Mouse (Mus musculus) bone marrow, adult 2 months (tissue): Measurements from ENCODE around the gene Mrvi1. TPM values are rescaled to one million over a fixed set of nuclear protein-coding genes. Genes with fewer than 3 reads are reported as not detected.
A peak's percentile ranks its signal among the peaks of the same experiment; 100 is the strongest.

ENCODE experiments used
- H3K27ac ChIP-seq: fragments of 200-500 bp; 2 replicates; pipeline ENCODE4 v1.5.1; 2012; ENCODE audit warnings: low read depth, mild to moderate bottlenecking, control low read depth, inconsistent platforms, low read length; ENCODE audit not compliant: control insufficient read depth, poor library complexity, insufficient read depth
- H3K4me1 ChIP-seq: fragments of 200-500 bp; 2 replicates; pipeline ENCODE4 v1.6.1; 2011; ENCODE audit warnings: low read length; ENCODE audit not compliant: control insufficient read depth, insufficient read depth
- H3K4me3 ChIP-seq: fragments of 200-500 bp; replicated peaks from 2 replicates; pipeline ENCODE3; 2011; ENCODE audit warnings: mild to moderate bottlenecking, low read depth, low read length, control low read depth; ENCODE audit not compliant: control insufficient read depth
- CTCF ChIP-seq: fragments of 200-500 bp; IDR thresholded peaks from 2 replicates; pipeline ENCODE4 v1.5.1; 2011; ENCODE audit warnings: low read length, control low read depth; ENCODE audit not compliant: control insufficient read depth, insufficient read depth
- POLR2A ChIP-seq: fragments of 200-500 bp; IDR thresholded peaks from 2 replicates; pipeline ENCODE4 v1.6.1; 2011; ENCODE audit warnings: low read depth, mild to moderate bottlenecking, control low read depth, low read length, borderline replicate concordance; ENCODE audit not compliant: control insufficient read depth
- WGBS: fragments of 180-500 bp; shearing (Covaris S2); methylation state at CpG from one replicate; pipeline ENCODE4 v1.1.7; 2018; 5-methylcytosine and 5-hydroxymethylcytosine counted together
- polyA plus RNA-seq: library from polyadenylated mRNA; stranded (reverse); fragments of >200 nt; gene quantifications from 2 replicates; pipeline ENCODE4 v1.2.4, GENCODE M21; 2011; ENCODE audit warnings: low replicate concordance; ENCODE audit not compliant: missing spikeins, insufficient read depth, insufficient read length

Gene Mrvi1
- polyA plus RNA-seq, 1 experiment: 59.3 TPM

GRCm38 (mm10) chr7:110919721-110920120 is 62.5 kb downstream of the Mrvi1 start:
- H3K4me1 ChIP-seq: peaks cover 15% of the 10 kb centered on the region
- TF ChIP-seq POLR2A (no peak), CTCF (no peak)

DNA sequence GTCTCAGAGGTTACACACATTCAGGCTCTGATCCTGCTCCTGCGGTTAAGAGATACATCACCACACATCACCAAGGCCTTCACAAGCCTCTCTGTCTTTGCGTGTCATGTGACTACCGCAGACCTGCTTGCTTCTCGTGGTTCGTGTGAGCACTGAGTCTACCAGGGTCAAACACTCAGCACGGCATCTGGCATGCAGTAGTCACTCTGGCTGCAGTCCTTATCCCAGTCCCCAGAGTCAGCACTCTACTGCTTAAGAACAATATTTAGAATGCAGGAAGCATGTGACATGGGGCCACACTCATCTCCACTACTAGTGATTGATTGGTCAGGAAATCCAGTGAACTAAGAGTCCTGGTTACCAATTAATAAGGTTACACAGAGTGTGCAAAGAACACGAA is 66.3 kb downstream of the Mrvi1 start:
- H3K4me1 ChIP-seq: peaks cover 14% of the 10 kb centered on the region
- TF ChIP-seq POLR2A (no peak), CTCF (no peak)
- H3K27ac ChIP-seq: no peak overlapping the region
- no peak overlapping the region for H3K4me3 ChIP-seq
- 56% methylated on average over 7 of the region's 7 CpGs for WGBS

More at GRCm38 (mm10) chr7:110919721-110920120, 62.5 kb downstream of the Mrvi1 start:
- no peak overlapping the region for H3K4me3 ChIP-seq
- WGBS: 16% methylated on average over 3 of the region's 3 CpGs
- peak overlapping the region; percentile 94 for H3K27ac ChIP-seq

- H3K4me3 ChIP-seq: no peak overlapping the region
- no peak for TF ChIP-seq POLR2A
- TF ChIP-seq CTCF: no peak
- WGBS: 48% methylated on average over 3 of the region's 3 CpGs
- no peak overlapping the region for H3K27ac ChIP-seq
- H3K4me1 ChIP-seq: peaks cover 8% of the 10 kb centered on the region
Observed at GRCm38 (mm10) chr7:110914531-110914930, 67.7 kb downstream of the Mrvi1 start.

DNA sequence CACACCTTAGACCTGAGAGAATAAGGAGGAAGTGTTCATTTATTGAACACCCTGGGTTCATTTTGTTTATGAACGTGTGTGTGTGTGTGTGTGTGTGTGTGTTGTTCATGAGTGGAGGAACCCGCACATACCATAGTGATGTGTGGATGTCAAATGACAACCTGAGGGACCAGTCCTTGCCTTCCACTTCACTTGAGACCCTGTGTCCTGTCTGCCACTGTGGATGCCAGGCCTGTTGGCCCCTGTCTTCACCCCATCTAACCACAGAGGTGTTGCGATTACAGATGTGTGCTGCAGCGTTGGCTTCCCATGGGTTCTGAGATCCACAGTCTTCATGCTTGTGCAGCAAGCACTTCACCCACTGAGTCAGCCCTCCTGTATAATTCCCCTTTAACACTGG is 68.5 kb downstream of the Mrvi1 start:
- H3K4me3 ChIP-seq: no peak overlapping the region
- TF ChIP-seq CTCF (no peak), POLR2A (no peak)
- 86% methylated on average over 4 of the region's 4 CpGs for WGBS
- H3K4me1 ChIP-seq: peaks cover 5% of the 10 kb centered on the region; the same call in 1 of the 2 replicates
- H3K27ac ChIP-seq: no peak overlapping the region

GRCm38 (mm10) chr7:110908209-110909144 is 73.8 kb downstream of the Mrvi1 start:
- 30% methylated on average over 8 of the region's 8 CpGs for WGBS
- H3K4me3 ChIP-seq: no peak overlapping the region
- H3K4me1 ChIP-seq: no peaks in the 10 kb centered on the region; the same call in 1 of the 2 replicates
- no peak overlapping the region; the same call in 1 of the 2 replicates for H3K27ac ChIP-seq
- no peak for TF ChIP-seq POLR2A
- no peak for TF ChIP-seq CTCF

GRCm38 (mm10) chr7:110906566-110906965 is 75.7 kb downstream of the Mrvi1 start:
- TF ChIP-seq CTCF (no peak), POLR2A (no peak)
- Histone ChIP-seq H3K27ac (no peak overlapping the region), H3K4me1 (no peaks in the 10 kb centered on the region; the same call in 1 of the 2 replicates), H3K4me3 (no peak overlapping the region)
- WGBS: 86% methylated on average over 2 of the region's 2 CpGs

DNA sequence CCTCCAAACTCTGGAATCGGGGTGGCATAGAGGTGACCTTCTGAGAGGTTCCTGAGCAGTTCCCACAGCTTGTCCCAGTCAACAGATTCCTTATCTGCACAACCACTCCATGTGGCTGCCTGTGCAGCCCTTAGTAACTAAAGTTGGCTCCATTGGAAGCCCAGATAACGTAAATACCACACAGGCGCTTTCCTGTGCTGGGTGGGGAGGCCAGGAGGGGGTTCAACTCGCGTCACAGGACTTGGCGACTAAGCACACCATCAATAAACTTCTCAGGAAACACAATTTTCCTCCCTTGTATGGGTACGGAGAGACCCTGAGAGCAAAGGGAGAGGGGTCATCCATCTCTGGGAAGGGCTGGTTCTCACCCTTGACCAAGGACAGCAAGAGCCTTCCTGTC is 79.0 kb downstream of the Mrvi1 start:
- TF ChIP-seq POLR2A (no peak), CTCF (no peak)
- Histone ChIP-seq H3K4me3 (no peak overlapping the region), H3K27ac (no peak overlapping the region), H3K4me1 (no peaks in the 10 kb centered on the region; the same call in 1 of the 2 replicates)
- WGBS: 51% methylated on average over 7 of the region's 7 CpGs

DNA sequence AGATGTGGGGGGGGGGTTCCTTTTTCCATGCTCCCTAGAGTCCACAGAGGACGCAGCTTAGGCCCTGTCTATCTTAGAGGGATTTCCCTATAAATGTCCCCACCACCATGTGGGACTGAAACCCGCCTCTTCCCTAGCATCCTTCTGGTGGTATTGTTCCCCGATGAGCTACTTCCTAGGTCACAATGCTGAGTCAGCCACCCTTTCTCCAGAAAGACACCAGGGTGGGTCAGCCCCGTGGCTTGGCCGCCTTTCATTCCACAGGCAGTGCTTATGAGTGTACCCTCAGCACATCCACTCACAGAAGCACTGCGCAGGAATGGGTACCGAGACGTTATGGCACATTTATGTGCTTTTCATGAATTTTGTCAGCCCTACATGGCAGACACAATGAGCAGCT is 85.1 kb downstream of the Mrvi1 start:
- Histone ChIP-seq H3K4me3 (no peak overlapping the region), H3K4me1 (peaks cover 3% of the 10 kb centered on the region; the same call in 1 of the 2 replicates), H3K27ac (no peak overlapping the region)
- 72% methylated on average over 8 of the region's 8 CpGs for WGBS
- TF ChIP-seq POLR2A (no peak), CTCF (no peak)
